Comparison of ENCODE assay signal across 8 mouse cellular contexts in the genomic region with DNA sequence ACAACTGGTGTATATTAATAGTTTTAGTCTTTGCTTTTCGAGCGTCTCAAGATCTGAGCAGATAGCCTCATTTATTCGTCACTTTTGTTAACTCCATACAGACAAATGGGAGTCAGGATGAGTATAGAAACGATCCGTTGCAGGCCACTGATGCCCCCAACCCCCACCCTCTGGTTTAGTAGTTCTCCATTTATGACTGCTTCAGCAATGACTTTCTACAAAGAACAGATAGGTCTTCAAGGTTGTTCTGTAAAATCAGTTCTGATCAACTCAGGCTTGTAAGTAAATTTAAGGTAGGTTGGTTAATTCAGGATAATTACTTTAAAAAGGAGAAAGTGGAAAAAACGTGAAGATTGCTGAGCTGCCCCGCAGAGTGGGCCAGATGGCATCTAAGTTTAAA. TPM values are rescaled to one million over a fixed set of nuclear protein-coding genes. Genes with fewer than 3 reads are reported as not detected.
DNase-seq lines count a peak whose midpoint lies in the region; ATAC-seq and TF ChIP-seq lines count a peak whose summit lies in the region.

No protein-coding gene starts in this region.

- no peaks in the 10 kb centered on the region for H3K36me3 ChIP-seq in kidney, embryonic 16.5 days (ENCODE audit: insufficient read depth, low read length)
- H3K36me3 ChIP-seq in hindbrain, embryonic 15.5 days, result no peaks in the 10 kb centered on the region
- H3K36me3 ChIP-seq in midbrain, postnatal 0 days (ENCODE audit: insufficient read depth, low read length), result no peaks in the 10 kb centered on the region

- peak overlapping the region; percentile 75 for H3K4me3 ChIP-seq in kidney, embryonic 16.5 days (ENCODE audit: low read length)
- peak overlapping the region; percentile 72 for H3K4me3 ChIP-seq in hindbrain, embryonic 15.5 days
- H3K4me3 ChIP-seq in midbrain, postnatal 0 days (ENCODE audit: low read depth, low read length), result peak overlapping the region; percentile 71

- H3K27me3 ChIP-seq in kidney, embryonic 16.5 days (ENCODE audit: insufficient read depth, low read length), result no peaks in the 10 kb centered on the region
- H3K27me3 ChIP-seq in hindbrain, embryonic 15.5 days, result no peaks in the 10 kb centered on the region
- no peaks in the 10 kb centered on the region for H3K27me3 ChIP-seq in midbrain, postnatal 0 days (ENCODE audit: insufficient read depth, low read length)

- no peak for ATAC-seq in kidney, embryonic 16.5 days (ENCODE audit: low FRiP score, low TSS enrichment)
- ATAC-seq in hindbrain, embryonic 15.5 days (ENCODE audit: low FRiP score, low read depth), result no peak
- no peak for ATAC-seq in midbrain, postnatal 0 days (ENCODE audit: low FRiP score)

- H3K4me1 ChIP-seq in kidney, embryonic 16.5 days (ENCODE audit: insufficient read depth, low read length), result peaks cover 10% of the 10 kb centered on the region
- H3K4me1 ChIP-seq in hindbrain, embryonic 15.5 days (replicated peaks), result peaks cover 16% of the 10 kb centered on the region
- peaks cover 7% of the 10 kb centered on the region; the same call in 1 of the 2 replicates for H3K4me1 ChIP-seq in midbrain, postnatal 0 days (ENCODE audit: insufficient read depth, low read length)

- DNase-seq in kidney, adult 9 months, result no peak
- peak; percentile 27 to 35 for DNase-seq in cerebellum, postnatal 14 days
- DNase-seq in midbrain, postnatal 0 days (ENCODE audit: low spot score), result no peak
- DNase-seq in kidney, postnatal 36 days, result no peak
- no peak for DNase-seq in T-cell, adult 2 months (ENCODE audit: low spot score)
- DNase-seq in ovary, adult 18-20 months (ENCODE audit: low spot score), result no peak

- peak overlapping the region; percentile 89; the same call in 1 of the 2 replicates for H3K9ac ChIP-seq in kidney, embryonic 16.5 days (replicated peaks; ENCODE audit: low read length)
- H3K9ac ChIP-seq in hindbrain, embryonic 15.5 days, result peak overlapping the region; percentile 81; the same call in 1 of the 2 replicates
- peak overlapping the region; percentile 86 for H3K9ac ChIP-seq in midbrain, postnatal 0 days (replicated peaks; ENCODE audit: low read length, poor library complexity, severe bottlenecking)

- no peak for TF ChIP-seq CTCF in midbrain, postnatal 0 days (IDR thresholded peaks at IDR 0.05)

- H3K27ac ChIP-seq in kidney, embryonic 16.5 days (ENCODE audit: low read length), result no peak overlapping the region
- no peak overlapping the region for H3K27ac ChIP-seq in hindbrain, embryonic 15.5 days (replicated peaks)
- peak overlapping the region; percentile 99 for H3K27ac ChIP-seq in midbrain, postnatal 0 days (ENCODE audit: low read depth, low read length)

- peak overlapping the region; percentile 73 for H3K4me2 ChIP-seq in kidney, embryonic 16.5 days (replicated peaks; ENCODE audit: low read depth, low read length)
- peak overlapping the region; percentile 70 for H3K4me2 ChIP-seq in hindbrain, embryonic 15.5 days
- peak overlapping the region; percentile 73 for H3K4me2 ChIP-seq in midbrain, postnatal 0 days (ENCODE audit: low read depth, low read length, poor library complexity, severe bottlenecking)

- 64% methylated on average over 7 of the region's 7 CpGs for WGBS in kidney, embryonic 16.5 days
- 69% methylated on average over 7 of the region's 7 CpGs for WGBS in hindbrain, embryonic 15.5 days
- 63% methylated on average over 7 of the region's 7 CpGs for WGBS in midbrain, postnatal 0 days

- H3K9me3 ChIP-seq in kidney, embryonic 16.5 days (ENCODE audit: low read length), result no peaks in the 10 kb centered on the region
- H3K9me3 ChIP-seq in hindbrain, embryonic 15.5 days, result no peaks in the 10 kb centered on the region
- no peaks in the 10 kb centered on the region for H3K9me3 ChIP-seq in midbrain, postnatal 0 days (ENCODE audit: low read length)

RNA-seq across cellular contexts. Expression of gene Odf2l, which starts 1.0 kb away (rescaled TPM):
- 17.3 and 18.1 TPM in 2 replicates for polyA plus RNA-seq in kidney, embryonic 16.5 days (2015; fragmentation: Nextera tagmentation; extraction: Ambion mirVana)
- polyA plus RNA-seq in hindbrain, embryonic 15.5 days (2015; fragmentation: Nextera tagmentation; extraction: Ambion mirVana), result 9.5 and 11.7 TPM in 2 replicates
- total RNA-seq in midbrain, postnatal 0 days (2014; rRNA removed), result 10.6 TPM in 2 replicates
- 8.1 and 9.4 TPM in 2 replicates for polyA plus RNA-seq in midbrain, postnatal 0 days (2015; fragmentation: Nextera tagmentation; extraction: Ambion mirVana)

RNA-seq across cellular contexts. Expression of gene Clca2, which starts 20.2 kb away (rescaled TPM):
- 0.25 and 0.41 TPM in 2 replicates for polyA plus RNA-seq in kidney, embryonic 16.5 days (2015; fragmentation: Nextera tagmentation; extraction: Ambion mirVana)
- polyA plus RNA-seq in hindbrain, embryonic 15.5 days (2015; fragmentation: Nextera tagmentation; extraction: Ambion mirVana), result not detected in 2 replicates
- total RNA-seq in midbrain, postnatal 0 days (2014; rRNA removed), result 0.05 TPM in 1 of 2 replicates, not detected in the other
- polyA plus RNA-seq in midbrain, postnatal 0 days (2015; fragmentation: Nextera tagmentation; extraction: Ambion mirVana), result 0.04 and 0.05 TPM in 2 replicates

Comparison
In these comparisons a context has a peak if more than half of its experiments do, and no peak if none do; other contexts are left out.
1. DNase-seq: peak in cerebellum, postnatal 14 days (2 of 2); none in kidney, adult 9 months (single experiment), midbrain, postnatal 0 days (single experiment), kidney, postnatal 36 days (0 of 2), T-cell, adult 2 months (single experiment) and ovary, adult 18-20 months (single experiment).
2. Peak in every context shown above with its lines, with median percentiles within 50 percentile points of each other: H3K4me2 ChIP-seq, H3K4me3 ChIP-seq and H3K9ac ChIP-seq.